Mouse (Mus musculus) hematopoietic stem cell, adult 5-6 weeks (primary cell): ENCODE data around the gene Bco2. TPM values are rescaled to one million over a fixed set of nuclear protein-coding genes. Genes with fewer than 3 reads are reported as not detected.

ENCODE experiments used
- ATAC-seq, 2 experiments: fragments of 125-278 bp in 1 of 2; replicated peaks in 1 of 2; 2 replicates each; pipeline ENCODE4 v1.8.0; 2016 to 2017; ENCODE audit warnings: inconsistent platforms in 2 of 2, mild to moderate bottlenecking in 2 of 2, moderate number of reproducible peaks in 2 of 2, low read depth in 1 of 2, moderate TSS enrichment in 1 of 2; ENCODE audit not compliant: low FRiP score in 2 of 2, poor library complexity in 2 of 2, severe bottlenecking in 2 of 2, insufficient read depth in 1 of 2, low TSS enrichment in 1 of 2
- total RNA-seq: library from RNA; stranded (forward); fragments of 172-1452, 232-1000 nt; gene quantifications from 2 replicates; pipeline ENCODE4 v1.2.3, GENCODE M21; 2017

Gene Bco2
- total RNA-seq: 3.8 and 4.4 TPM in 2 replicates

- peak in 1 of 2 experiments; percentile 30; a peak in 1 of 4 replicates for ATAC-seq
These were observed at the start of gene Bco2 for GRCm38 (mm10) chr9:50555094-50555446. Gene Bco2 (minus strand): TSS chr9:50555181.

GRCm38 (mm10) chr9:50604338-50604737, 49.4 kb upstream of the Bco2 start:
- no peak for ATAC-seq

GRCm38 (mm10) chr9:50603998-50604324, 49.0 kb upstream of the Bco2 start:
- no peak for ATAC-seq

- peak; percentile 92 to 97 for ATAC-seq
These were observed 48.4 kb upstream of the Bco2 start, which contains the start of the genes Sdhd and Timm8b for GRCm38 (mm10) chr9:50603189-50603997. Gene Sdhd (minus strand): TSS chr9:50603812. Gene Timm8b (plus strand): TSS chr9:50603910.

DNA sequence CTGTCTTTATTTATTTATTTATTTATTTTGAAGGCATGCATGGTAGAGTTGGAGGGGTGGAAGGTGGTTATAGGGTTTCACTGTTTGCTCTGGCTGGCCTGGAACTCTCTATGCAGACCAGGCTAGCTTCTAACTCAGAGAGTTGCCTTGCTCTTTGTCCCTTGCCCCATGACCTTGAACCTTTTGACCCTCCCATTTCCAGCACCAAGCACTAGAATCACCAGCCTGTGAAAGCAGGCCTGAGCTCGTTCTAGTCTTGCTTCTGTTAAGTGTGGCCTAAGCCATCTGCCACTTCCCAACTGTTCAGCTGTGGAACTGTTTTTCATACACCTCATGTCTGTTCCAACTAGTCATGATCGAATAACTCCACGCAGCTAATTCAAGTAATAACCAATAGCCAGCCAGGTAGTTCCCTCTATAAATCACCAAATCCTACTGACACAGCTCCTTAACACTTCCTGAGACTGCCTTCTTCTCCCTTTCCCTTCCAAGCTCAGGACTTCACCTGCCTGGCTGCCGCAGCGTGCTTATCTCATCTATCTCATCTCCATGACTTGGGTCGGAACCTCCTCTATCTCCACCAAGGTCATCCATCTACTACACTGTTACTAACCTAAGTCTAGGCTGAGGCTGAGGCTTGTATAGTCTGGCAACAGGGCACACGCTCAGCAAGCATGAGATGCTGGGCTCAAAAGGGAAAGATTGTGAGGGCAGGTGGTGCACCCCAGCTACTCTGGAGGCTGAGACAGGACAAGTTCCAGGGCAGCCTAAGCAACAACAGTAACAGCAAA, 47.3 kb upstream of the Bco2 start:
- no peak for ATAC-seq

GRCm38 (mm10) chr9:50601536-50601935, 46.6 kb upstream of the Bco2 start:
- no peak for ATAC-seq

DNA sequence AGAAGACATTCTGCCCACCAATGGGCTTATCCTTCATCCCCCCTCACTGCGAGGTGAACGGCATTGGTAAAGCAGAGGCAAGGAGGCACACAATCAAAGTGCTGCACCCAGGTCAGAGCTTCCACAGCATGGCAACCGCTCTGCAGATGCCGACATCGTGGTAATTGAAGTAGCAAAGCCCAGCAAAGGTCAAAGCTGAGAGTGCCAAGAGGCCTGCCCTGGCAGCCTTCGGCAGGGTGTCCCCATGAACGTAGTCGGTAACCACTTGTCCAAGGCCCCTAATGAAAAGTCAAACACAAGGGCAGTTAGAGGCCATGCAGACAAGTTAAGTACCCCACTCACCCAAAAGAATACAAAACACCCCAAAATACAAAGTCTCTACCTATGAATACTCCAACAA, 42.0 kb upstream of the Bco2 start:
- ATAC-seq: no peak

GRCm38 (mm10) chr9:50594794-50595417, 39.9 kb upstream of the Bco2 start:
- ATAC-seq: no peak

DNA sequence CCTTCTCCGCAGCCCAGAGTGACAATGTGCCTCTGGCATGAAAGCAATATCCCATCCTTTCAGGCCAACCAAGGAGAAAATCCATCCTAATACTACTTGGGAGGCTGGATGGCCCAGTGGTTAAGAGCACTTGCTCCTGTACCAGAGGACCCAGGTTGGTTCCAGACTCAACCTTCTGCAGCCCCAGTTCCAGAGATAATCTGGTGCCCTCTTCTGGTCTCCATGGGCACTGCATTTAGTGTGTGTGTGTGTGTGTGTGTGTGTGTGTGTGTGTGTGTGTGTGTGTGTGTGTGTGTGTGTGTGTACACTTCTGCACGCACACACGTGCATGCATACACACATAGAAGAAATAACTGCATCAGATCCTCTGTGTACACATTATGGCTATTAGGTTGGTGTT, 38.6 kb upstream of the Bco2 start:
- peak; percentile 50 to 60; a peak in 3 of 4 replicates for ATAC-seq

- ATAC-seq: peak in 1 of 2 experiments; percentile 76; a peak in 2 of 4 replicates
These were observed 38.0 kb upstream of the Bco2 start for GRCm38 (mm10) chr9:50592955-50593354.

GRCm38 (mm10) chr9:50590856-50591518, 36.0 kb upstream of the Bco2 start:
- ATAC-seq: peak; percentile 38 to 49; a peak in 3 of 4 replicates

DNA sequence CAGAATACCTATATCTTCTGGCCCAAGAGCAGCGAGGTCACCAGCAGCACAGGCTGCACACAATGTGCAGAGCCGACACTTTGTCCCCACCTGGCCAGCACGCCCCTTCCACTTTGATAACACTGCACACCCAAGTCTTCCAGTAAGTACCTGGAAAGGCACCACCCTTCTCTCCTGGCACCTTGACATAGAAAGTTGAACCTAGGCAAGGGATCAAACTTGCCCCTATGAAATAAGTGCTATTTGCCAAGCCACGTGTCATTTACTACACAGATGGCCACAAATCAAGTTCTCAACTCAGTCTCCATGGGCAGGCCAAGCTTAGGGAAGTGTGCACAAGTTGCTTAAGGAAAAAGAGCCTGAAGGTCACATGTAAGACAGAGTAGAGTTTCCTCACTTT, 32.0 kb upstream of the Bco2 start:
- no peak for ATAC-seq

GRCm38 (mm10) chr9:50585145-50585818, 30.3 kb upstream of the Bco2 start:
- no peak for ATAC-seq

GRCm38 (mm10) chr9:50580370-50580769, 25.4 kb upstream of the Bco2 start:
- ATAC-seq: no peak

DNA sequence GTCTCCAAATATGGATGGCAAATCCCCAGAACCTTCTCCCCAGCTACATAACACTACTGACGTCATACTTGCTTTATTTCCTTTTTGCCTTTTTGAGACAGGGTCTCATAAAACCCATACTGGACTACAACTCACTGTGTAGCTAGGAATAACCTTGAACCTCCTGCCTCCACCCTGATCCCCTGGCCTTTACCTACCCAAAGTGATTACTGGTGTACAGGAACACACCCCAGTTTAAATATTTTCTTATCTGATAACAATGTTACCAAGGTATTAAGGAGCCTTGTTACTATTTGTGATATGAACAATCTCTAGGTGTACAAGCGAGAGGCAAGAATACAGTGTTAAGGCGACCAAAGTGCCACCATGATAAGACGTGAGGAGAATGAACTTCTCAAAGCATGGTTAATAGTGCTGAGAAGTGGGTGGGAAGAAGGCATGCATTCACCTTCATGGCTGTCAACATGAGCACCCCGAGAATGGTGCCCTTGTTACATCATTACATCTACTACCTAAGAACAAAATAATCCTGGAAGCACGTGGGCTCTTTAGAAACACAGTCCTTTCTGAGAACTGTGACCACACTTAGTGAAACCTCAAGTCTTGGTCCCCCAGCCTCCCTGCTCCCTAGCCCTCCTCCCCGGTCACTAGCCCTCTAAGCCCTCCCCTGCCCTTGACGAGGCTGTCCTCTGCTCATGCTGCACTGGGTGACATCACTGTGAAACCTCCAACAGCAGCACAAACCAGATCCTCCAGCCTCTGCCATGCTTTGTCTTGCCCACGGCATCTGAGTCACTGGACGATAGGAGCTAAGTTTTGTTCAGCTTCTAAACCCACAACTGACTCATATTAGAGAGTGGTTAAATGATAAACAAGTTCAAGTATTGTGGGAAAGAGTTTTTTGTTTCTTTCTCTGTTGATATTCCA, 14.9 kb upstream of the Bco2 start:
- no peak for ATAC-seq

DNA sequence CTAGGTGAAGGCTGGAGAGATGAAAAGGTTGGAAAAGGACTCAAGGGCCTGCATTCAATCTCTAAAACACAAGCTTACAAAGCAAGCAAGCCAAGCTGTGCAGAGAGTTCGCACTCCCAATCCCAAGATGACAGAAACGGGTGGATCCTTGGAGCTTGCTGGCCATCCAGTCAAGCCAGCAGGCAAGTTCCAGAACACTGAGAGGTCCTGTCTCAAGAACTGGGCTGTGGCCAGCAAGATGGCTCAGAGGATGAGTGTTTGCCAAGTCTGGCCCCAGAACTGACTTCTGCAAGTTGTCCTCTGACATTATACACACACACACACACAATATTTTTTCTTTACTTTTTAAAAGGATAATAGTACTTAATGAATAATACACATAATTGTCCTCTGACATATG, 12.9 kb upstream of the Bco2 start:
- ATAC-seq: no peak
